Mouse (Mus musculus): ENCODE measurements at regions not wholly inside any gene's neighbourhood (a gene's known extent, or its start where the extent isn't known, plus 50 kb on each side); places are given as distances from the start of the nearest gene placed in this dataset.
"Not testable (repeated sequence)": the region's sequence is repeated elsewhere in the genome, so short reads cannot be mapped to it uniquely, and the experiment has no call there.

DNA sequence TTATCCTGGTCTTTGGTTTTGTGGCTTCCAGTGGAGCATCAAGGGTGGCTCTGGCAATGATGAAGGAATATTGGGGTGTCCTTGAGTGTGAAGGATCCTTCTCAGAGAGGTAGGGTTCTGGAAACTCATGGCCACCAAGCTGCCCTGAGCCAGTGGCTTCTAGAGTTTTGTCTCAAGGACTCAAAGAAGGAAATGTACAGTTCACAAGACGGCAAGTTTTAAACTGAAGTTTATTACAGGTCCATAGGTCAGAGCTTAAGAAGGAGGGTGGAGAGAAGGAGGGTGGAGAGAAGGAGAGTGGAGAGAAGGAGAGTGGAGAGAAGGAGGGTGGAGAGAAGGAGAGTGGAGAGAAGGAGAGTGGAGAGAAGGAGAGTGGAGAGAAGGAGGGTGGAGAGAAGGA is 178.0 kb downstream of the Wdr11 start:
- DNase-seq (ENCODE audit: inconsistent age in 2 of 2, low spot score in 1 of 2), result not testable (repeated sequence)

DNA sequence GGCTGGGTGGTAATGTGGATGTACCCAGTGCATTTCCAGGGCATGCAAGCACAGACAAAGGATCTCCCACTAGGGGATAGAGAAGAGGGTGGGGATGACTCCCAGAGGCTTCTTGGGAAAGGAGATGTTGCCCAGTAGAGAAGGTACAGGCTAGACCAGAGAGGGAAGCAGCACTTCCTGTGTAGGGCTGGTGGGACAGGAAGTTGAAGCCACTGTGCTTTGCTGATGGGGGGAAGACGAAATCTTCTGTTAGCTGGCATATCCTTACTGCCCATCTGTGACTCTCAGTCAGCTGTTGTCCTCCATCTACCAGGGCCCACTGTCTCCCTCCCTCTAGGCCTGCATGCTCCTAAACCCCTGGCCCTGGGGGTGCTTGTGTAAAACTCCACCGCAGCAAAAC is 180.2 kb downstream of the Wdr11 start:
- DNase-seq (ENCODE audit: inconsistent age in 2 of 2, low spot score in 1 of 2), result no peak

DNA sequence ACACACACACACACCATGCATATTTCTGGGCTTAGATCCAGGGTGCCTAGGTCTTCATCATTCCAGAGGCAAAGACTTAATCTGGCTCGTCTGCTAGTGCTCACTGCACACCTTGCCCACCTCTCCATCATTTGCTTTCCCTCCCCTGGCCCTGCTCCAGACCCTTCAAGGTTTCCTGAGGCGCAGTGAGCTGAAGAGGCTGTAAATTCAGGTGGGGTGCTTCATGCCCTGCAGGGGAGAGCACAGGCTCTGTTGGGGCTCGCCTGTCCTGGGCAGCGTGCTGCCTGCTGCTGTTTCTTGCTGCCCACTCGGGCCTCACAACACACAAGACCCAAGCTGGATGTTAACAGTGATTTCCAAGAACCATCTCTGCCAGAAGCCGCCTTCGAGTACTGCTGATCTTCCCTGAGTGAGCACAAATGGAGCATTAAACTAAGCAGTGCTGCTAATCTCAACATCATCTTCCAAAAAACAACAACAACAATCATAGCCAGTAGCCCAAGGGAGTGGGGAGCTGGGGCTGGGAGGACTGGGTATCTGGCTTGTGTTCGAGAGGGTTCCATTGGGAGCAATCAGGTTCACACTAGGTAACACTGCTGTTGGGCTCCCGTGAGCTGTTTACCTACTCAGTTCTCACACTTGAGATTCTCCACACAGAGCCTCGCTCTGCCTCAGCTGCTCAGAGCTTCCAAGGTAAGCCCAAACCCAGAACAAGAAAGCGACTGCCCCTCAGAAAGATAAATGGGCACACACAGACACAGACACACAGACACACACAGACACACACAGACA is 181.1 kb downstream of the Wdr11 start:
- DNase-seq (ENCODE audit: inconsistent age in 2 of 2, low spot score in 1 of 2), result no peak

DNA sequence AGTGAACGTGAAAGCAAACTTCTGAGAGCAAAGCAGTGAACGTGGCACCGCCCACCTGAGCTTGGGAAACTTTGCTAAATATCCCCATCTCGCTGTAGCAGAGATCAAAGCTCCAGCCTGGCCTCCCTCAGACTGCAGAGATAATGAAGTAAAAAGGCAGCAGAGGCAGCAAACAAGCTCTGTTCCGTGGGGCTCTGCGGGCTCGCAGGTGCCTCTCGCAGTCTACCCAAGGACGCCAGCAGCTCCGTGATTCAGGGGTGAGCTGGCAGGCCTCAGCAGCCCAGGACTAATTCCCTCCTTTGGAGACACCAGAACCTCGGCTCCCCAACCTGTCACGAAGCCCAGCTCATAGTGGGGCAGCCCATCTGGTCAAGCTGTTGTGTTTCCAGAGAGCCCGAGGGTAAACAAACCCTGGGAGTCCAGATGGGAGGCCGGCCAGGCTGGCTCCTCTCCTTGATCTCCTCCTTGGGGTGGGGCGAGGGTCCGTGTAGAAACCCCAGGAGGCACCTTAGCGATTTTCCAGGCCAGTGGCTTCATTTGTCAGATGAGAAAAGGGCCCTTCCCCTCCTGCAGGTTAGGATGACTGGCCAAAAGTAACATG is 182.7 kb downstream of the Wdr11 start:
- peak; percentile 67 to 82 for DNase-seq (ENCODE audit: inconsistent age in 2 of 2, low spot score in 1 of 2)

DNA sequence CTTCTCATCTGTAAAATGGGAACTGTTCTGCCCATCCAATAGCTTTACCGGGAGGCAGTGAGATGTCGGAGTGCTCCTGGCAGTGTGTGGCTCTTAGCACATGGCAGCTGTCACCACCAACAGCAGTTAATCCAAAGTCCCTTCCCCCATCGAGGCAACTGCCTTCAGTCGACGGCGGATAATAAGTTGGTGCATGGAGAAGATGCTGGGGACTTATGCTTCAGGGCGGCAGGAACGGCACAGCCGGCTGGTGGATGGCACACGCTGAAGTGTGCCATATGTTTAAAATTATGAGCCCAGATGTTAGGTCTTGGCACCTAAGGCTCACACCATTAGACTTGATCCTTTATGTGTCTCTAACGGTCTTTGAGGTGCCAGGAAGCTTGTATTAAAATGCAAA is 183.5 kb downstream of the Wdr11 start:
- peak in 1 of 2 experiments; percentile 14 for DNase-seq (ENCODE audit: inconsistent age in 2 of 2, low spot score in 1 of 2)

DNA sequence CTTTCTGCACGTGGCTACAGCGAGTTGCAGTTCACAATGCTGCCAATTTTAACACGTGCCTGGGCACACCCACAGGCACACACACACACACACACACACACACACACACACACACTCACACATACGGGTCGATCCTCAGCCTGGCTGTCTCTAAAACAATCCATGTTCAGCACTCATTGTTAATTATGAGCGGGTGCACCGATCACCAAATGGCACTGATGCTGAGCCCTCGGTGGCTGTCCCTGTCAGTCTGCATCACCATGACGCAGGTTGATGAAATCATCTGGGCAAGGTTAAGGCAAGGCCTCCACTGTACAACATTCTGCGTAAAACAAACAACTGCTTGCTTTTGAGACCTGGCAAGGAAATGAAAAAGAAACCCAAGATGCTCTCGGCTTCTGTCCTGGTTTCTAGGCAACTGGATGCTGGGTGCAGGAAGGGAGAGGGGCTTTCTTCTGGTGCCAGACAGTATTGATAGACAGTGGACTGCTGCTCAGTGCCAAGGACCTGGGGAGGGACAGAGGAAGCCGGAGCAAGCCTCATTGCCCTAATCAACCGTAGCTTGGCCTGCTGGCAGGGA is 187.3 kb downstream of the Wdr11 start:
- peak; percentile 76 to 86 for DNase-seq (ENCODE audit: inconsistent age in 2 of 2, low spot score in 1 of 2)

DNA sequence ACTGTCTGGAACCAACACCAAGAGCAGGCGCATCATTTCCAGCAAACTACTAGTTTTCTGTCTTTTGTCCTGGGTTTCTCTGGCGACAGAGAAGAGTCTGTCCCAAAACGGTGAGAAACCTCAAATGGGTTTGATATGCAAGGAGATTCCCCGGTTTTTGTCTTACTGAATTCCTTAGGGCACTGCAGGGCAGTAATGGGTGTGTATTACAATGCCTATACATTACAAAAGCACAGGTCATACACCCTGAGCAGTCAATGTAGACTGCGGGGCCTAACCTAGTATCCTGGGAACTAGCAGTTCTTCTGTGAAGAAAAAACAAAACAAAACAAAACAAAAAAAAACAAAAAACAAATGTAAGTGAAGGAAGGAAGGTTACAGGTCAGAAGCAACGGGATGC is 188.3 kb downstream of the Wdr11 start:
- no peak for DNase-seq (ENCODE audit: inconsistent age in 2 of 2, low spot score in 1 of 2)

DNA sequence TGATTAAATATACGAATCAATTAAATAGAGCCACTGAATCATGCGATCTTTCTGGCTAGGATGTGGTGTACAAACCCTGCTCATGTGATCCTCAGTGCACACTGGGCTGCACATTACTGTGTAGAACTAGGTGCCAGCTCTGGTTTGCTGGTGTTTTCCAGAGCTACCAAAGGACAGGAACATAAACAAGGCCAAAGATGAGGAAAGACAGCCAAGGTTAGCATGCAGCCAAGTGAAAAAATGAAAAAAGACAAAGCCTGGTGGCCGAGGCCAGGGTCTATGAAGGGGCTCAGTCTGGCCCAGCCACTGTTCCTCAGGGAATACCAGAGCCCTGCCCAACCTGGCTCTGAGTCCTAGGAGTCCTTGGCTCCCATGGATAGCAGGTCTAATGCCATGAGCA is 190.1 kb downstream of the Wdr11 start:
- peak; percentile 60 to 87 for DNase-seq (ENCODE audit: inconsistent age in 2 of 2, low spot score in 1 of 2)

DNA sequence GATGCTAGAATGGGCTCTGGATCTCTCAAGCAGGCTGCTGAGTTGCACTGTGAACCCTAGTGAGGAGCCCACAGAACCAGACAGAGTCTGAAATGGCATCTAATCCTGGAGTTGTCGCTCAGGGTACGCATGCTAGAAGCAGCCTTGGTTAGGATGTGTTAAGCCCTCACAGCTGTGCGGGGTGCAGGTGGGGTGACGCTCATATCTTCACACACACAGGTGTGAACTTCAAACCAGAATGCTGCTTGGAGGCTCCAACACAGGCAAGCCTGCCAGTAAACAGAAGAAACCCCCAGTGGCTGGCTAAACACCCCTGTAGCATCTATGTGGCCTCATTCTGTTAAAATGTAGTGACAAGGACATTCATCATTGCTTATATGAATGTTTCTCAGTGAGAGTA is 193.3 kb downstream of the Wdr11 start:
- DNase-seq (ENCODE audit: inconsistent age in 2 of 2, low spot score in 1 of 2), result no peak

DNA sequence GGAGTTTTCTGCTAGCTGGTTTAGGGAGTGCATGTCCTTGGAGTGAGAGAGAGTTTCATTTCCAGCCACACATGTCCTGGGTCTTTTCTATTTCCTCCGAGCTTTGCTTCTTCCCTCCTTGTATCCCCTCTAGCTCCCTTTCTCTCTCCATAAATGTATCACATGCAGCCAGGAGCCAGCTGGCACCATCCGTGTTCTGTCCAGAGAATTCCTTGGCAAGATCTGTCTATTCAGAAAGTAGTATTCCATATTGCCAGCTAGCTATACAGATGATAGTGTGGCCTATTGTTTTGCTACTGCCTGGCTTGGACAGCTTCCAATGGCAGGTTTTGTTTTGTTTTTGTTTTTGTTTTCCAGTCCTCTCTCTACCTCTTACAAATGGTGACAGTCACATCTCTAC is 195.3 kb downstream of the Wdr11 start:
- peak in 1 of 2 experiments; percentile 26 for DNase-seq (ENCODE audit: inconsistent age in 2 of 2, low spot score in 1 of 2)

DNA sequence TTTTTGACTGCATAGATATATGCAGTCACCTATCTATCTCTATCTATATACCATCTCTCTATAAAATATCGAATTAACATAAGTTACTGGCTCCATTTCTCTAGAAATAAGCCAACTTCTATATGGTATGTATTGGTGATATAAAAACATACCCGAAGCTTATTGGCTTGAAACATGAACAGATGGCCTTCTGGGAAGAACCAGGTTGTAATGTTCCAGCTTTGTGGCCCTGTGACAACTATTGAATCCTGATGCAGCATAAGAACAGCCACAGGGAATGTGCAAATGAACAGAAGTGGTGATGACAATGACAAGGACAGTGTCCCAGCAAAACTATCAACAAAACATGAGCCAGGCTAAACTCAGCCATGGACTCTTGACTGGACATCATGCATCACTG is 196.1 kb downstream of the Wdr11 start:
- DNase-seq (ENCODE audit: inconsistent age in 2 of 2, low spot score in 1 of 2), result no peak

DNA sequence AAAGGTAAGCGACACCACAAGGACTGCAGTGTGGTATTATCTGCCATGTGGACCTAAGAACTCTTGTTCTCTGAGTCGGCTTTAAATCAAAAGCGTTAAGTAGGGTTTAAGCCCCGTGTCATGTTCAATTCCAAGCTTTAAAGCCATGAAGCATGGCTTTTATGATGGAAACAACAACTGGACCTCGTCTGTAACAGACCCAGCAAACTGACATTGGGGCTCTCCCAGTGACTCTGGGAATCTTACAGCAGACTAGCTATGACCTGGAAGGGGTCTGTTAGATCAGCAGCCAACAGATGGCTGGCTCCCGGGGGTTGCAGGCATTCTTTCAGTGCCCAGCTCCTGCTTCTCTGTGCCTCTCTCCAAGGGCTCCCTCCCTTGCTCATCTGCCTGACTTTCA is 197.8 kb downstream of the Wdr11 start:
- no peak for DNase-seq (ENCODE audit: inconsistent age in 2 of 2, low spot score in 1 of 2)

DNA sequence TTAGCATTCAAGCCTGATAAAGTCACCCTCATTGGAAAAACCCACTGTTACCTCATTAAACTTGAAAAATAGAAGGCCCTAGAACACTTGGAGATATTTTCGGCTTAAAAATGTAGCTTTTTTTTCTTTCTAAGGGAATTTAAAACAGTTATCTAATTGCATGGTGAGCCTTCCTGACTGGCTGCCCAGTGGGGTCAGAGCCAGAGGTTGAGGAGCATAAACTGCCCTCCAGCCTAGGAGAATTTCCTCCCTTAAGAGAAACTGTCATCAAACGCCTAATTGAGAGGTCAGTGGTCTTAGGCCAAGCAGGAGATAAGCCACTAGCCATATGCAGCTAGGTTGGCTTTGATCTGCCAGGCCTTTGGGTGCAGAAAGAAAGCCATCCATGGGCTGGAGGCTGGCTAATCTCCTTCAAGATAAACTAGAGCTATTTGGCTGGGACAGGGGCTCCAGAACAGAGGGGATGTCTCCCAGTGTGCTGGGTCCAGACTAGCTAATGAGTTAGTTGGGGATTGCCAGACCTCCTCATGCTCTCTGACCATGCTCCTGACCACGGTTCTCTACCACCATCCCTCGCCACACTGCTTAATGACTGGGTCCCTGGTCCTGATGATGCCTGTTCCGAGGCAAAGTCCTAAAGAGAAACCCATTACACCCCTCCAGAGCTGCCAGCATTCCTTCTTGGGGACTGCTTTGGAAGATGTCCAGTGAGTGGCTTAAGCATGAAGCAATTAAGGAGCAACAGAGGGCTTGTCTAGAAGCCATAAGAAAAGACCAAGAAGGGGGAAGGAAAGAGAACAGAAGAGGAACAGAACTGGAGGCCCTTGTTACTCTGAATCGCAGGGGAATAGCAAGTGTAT is 199.2 kb downstream of the Wdr11 start:
- peak in 1 of 2 experiments; percentile 31 for DNase-seq (ENCODE audit: inconsistent age in 2 of 2, low spot score in 1 of 2)

DNA sequence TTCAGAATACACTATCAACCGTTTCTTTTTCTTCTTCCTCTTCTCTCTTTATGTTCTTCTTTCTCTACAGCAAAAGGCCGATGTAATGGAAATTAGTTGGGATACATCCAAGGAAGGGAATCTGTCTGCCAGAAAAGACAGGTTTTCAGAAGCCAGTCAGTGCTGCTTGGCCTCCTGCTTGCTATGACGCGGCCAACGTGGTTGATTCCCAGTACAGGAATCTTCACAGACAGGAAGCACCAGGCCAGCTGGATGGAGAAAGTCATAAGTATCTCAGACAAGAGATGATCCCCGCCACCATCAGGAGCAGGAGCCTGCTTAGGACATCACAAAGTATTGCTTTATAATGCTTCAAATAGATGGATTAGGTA is 199.8 kb downstream of the Wdr11 start:
- DNase-seq (ENCODE audit: inconsistent age in 2 of 2, low spot score in 1 of 2), result peak in 1 of 2 experiments; percentile 21

DNA sequence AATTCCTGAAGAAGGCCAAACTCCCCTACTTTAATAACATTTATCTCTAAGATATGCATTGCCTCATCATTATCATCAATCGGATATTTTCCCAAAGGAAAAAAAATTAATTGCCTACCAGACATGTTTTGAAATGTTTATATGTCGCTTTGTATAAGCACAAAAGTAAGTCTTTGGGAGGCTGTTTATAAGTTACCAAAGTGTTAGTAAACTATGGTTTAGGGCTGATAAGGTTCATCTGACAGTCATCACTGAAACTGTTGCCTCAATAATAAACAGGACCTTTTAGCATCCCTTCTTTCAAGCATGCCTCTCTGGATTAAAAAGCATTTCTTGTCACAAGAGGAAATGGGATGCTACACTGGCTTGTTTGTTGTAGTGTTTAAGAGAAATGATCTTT is 202.1 kb downstream of the Wdr11 start:
- no peak for DNase-seq (ENCODE audit: inconsistent age in 2 of 2, low spot score in 1 of 2)

DNA sequence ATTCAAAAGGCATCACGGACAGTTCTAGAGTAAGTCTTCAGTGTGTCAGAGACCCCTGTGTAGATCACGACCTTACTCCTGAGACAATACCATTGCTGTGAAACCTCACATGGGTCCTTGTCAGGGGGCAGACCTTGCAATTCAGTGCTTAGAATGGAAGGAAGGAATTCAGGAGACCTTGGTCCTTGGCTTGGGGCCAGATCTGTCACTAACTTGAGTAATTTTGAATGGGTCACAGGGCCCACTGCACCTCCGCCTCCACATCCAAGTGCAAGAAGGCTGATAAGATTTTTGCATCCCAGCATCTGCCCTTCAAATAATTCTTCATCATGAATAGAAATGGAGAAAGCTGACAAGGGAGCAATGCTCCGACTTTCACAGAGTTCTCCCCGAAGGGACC is 202.6 kb downstream of the Wdr11 start:
- peak; percentile 32 to 66 for DNase-seq (ENCODE audit: inconsistent age in 2 of 2, low spot score in 1 of 2)

DNA sequence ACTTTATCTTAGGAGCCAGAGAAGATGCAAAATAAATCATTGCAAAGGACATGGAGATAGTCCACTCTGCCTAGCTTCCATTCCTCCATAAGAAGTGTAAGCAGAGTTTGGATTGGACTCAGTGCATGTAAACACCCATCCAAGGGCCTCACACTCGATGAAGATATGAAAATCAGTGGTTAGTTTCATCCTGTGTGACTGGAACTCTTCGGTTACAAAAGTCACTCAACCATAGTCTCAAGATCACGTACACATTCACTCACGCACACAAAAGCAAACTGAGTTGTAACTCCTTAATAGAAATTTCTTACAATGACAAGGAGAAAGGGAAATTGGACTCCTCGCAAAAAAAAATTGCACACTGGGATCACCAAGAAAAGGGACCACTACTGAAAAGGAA is 206.9 kb downstream of the Wdr11 start:
- no peak for DNase-seq (ENCODE audit: inconsistent age in 2 of 2, low spot score in 1 of 2)

DNA sequence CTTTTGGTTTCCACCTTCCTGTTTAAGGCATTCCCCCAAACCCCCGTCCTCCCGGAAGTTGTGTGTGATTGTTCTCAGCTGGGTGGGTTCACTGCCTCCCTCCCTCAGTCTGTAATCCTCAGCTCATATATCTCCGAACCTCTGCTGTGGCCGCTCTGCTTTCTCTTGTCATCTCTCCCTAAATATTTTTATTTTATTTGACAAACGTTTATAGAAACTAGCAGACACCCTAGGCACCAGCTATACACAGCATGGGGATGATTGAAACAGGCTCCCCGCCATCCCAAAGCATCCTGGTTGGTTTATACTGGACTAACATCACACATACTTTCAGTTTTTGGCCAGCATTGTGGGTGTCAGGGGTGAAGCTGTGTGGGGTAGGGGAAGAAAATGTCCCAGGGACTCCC is 208.8 kb downstream of the Wdr11 start:
- no peak for DNase-seq (ENCODE audit: inconsistent age in 2 of 2, low spot score in 1 of 2)

DNA sequence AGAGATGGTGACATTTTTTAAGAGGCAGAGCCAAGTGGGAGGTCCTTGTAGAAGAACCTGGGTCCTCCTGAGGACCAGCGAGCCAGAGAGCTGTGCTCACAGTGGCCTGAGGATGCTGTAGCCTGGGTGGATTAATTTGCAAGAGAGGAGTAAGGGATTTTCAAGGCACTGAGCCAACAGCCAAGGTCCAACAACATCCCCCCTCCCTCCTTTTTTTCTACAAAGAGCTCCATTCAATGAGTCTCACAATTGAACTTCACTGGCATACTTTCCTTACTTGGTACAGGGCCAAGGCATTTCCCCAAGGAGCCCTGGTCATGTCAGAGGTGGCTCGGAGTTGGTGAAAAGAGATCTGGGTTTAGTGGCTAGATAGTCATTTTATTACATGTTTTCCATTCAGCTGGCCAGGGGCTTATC is 209.8 kb downstream of the Wdr11 start:
- DNase-seq (ENCODE audit: inconsistent age in 2 of 2, low spot score in 1 of 2), result peak in 1 of 2 experiments; percentile 62

DNA sequence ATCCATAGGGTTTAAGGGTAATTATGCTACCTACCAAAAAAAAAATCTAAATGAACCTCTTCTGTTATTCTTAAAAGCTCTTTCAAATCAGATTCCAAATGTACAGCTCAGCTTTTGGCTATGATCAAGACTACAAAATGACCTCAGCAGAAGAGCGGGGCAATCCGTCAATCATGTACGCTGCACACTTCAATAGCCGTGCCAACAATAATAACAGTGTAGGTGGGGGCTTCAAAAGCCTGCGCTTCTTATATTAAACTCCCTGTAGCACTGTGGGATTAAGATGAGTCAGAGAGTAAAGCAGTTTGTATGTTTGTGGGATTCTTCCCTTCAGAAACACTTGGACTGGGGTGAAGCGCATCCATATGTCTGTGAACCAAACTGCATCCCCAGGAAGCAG is 210.5 kb downstream of the Wdr11 start:
- peak in 1 of 2 experiments; percentile 25 for DNase-seq (ENCODE audit: inconsistent age in 2 of 2, low spot score in 1 of 2)

DNA sequence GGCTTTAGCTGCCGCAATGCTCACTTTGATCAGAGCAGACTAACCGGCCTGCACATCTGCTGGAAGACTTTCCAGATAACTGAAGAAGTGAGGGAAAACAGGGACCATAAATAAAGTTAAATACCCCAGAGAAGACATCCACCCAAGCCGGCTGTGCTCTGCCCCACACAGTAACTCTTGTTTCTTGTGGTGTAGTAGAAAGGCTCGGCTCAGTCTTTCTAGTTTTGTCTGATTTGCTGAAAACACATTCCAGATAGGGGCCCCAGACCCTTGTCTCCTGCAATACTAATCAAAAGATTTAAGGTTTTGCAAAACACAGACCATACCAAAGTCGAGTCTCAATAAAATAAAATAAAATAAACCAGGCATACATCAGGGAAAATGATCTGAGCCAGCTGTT is 213.7 kb downstream of the Wdr11 start:
- no peak for DNase-seq (ENCODE audit: inconsistent age in 2 of 2, low spot score in 1 of 2)

DNA sequence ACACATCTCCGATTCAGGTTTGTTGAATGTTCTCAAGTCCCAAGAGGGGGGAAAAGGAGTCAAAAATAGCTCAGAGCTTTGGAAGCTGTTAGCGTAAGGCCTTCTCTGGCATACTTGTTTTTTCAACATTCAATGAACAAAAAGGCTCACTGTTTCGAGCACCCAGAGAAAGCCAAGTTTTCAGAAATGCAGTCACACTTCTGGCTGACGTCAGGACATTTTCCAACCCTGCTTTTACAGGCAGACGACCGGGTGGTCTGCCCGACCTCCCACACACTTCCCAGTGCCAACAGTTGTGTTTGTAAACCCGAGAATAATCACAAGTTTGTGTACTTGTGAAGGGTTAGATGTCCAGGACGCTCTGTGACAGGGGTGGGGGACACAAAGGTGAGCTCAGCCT is 218.5 kb downstream of the Wdr11 start:
- DNase-seq (ENCODE audit: inconsistent age in 2 of 2, low spot score in 1 of 2), result no peak

All from adrenal gland, adult (tissue).